In genomic region chr4:156254361-156255077, GRCm38 (mm10) we compare ENCODE assay signal across 8 mouse cellular contexts. TPM values are rescaled to one million over a fixed set of nuclear protein-coding genes. Genes with fewer than 3 reads are reported as not detected.
DNase-seq lines count a peak whose midpoint lies in the region; ATAC-seq lines count a peak whose summit lies in the region.

No protein-coding gene starts in this region.

- peak; percentile 59 for ATAC-seq in lung, embryonic 15.5 days (ENCODE audit: borderline replicate concordance, extremely low read depth, low FRiP score, low TSS enrichment)
- ATAC-seq in embryonic facial prominence, embryonic 12.5 days (ENCODE audit: insufficient number of reproducible peaks, insufficient read depth, low FRiP score, low TSS enrichment) = peak; percentile 59; the same call in 1 of the 2 replicates
- ATAC-seq in intestine, embryonic 16.5 days = peak; percentile 65

- peak overlapping the region; percentile 30 for H3K4me2 ChIP-seq in lung, embryonic 15.5 days
- H3K4me2 ChIP-seq in embryonic facial prominence, embryonic 12.5 days (replicated peaks) = peak overlapping the region; percentile 40
- peak overlapping the region; percentile 15; the same call in 1 of the 2 replicates for H3K4me2 ChIP-seq in intestine, embryonic 16.5 days (ENCODE audit: low read depth, low read length)

- H3K9me3 ChIP-seq in lung, embryonic 15.5 days = no peaks in the 10 kb centered on the region
- no peaks in the 10 kb centered on the region for H3K9me3 ChIP-seq in embryonic facial prominence, embryonic 12.5 days
- H3K9me3 ChIP-seq in intestine, embryonic 16.5 days (ENCODE audit: control insufficient read depth, low read length) = no peaks in the 10 kb centered on the region

- H3K9ac ChIP-seq in lung, embryonic 15.5 days = no peak overlapping the region
- H3K9ac ChIP-seq in embryonic facial prominence, embryonic 12.5 days = no peak overlapping the region
- no peak overlapping the region for H3K9ac ChIP-seq in intestine, embryonic 16.5 days (ENCODE audit: low read depth, low read length)

- DNase-seq in lung, postnatal 36 days = no peak
- DNase-seq in neural tube, embryonic 10.5 days (ENCODE audit: extremely low spot score, low spot score) = peak; percentile 51
- no peak for DNase-seq in urinary bladder, postnatal 4 days (ENCODE audit: low spot score in 2 of 2)
- no peak for DNase-seq in lung, postnatal 10 days
- no peak for DNase-seq in kidney, postnatal 10 days

- H3K27ac ChIP-seq in lung, embryonic 15.5 days = no peak overlapping the region
- no peak overlapping the region for H3K27ac ChIP-seq in embryonic facial prominence, embryonic 12.5 days
- no peak overlapping the region for H3K27ac ChIP-seq in intestine, embryonic 16.5 days (ENCODE audit: low read length)

- peaks cover 36% of the 10 kb centered on the region for H3K27me3 ChIP-seq in lung, embryonic 15.5 days
- H3K27me3 ChIP-seq in embryonic facial prominence, embryonic 12.5 days = peaks cover 35% of the 10 kb centered on the region
- H3K27me3 ChIP-seq in intestine, embryonic 16.5 days (replicated peaks; ENCODE audit: control insufficient read depth, insufficient read depth, low read length) = peaks cover 26% of the 10 kb centered on the region

- WGBS in lung, embryonic 15.5 days = 2% methylated on average over 28 of the region's 30 CpGs
- 1% methylated on average over 30 of the region's 30 CpGs for WGBS in embryonic facial prominence, embryonic 12.5 days
- 3% methylated on average over 30 of the region's 30 CpGs for WGBS in intestine, embryonic 16.5 days

- peak overlapping the region; percentile 19 for H3K4me3 ChIP-seq in lung, embryonic 15.5 days
- peak overlapping the region; percentile 20 for H3K4me3 ChIP-seq in embryonic facial prominence, embryonic 12.5 days
- H3K4me3 ChIP-seq in intestine, embryonic 16.5 days (ENCODE audit: low read length) = 0 out of 2 replicates have a peak overlapping the region, but pooled peaks have one; percentile 5

- peaks cover 14% of the 10 kb centered on the region for H3K4me1 ChIP-seq in lung, embryonic 15.5 days
- H3K4me1 ChIP-seq in embryonic facial prominence, embryonic 12.5 days = peaks cover 20% of the 10 kb centered on the region
- H3K4me1 ChIP-seq in intestine, embryonic 16.5 days (ENCODE audit: control insufficient read depth, insufficient read depth, low read length) = peaks cover 10% of the 10 kb centered on the region

- no peaks in the 10 kb centered on the region for H3K36me3 ChIP-seq in lung, embryonic 15.5 days
- peaks cover under 1% of the 10 kb centered on the region; the same call in 1 of the 2 replicates for H3K36me3 ChIP-seq in embryonic facial prominence, embryonic 12.5 days
- H3K36me3 ChIP-seq in intestine, embryonic 16.5 days (ENCODE audit: control insufficient read depth, insufficient read depth, low read length) = no peaks in the 10 kb centered on the region

RNA-seq across cellular contexts. Expression of gene Samd11, which starts 0.9 kb away (rescaled TPM):
- polyA plus RNA-seq in lung, embryonic 15.5 days (2015; fragmentation: Nextera tagmentation; extraction: Ambion mirVana) = 0.30 and 0.34 TPM in 2 replicates
- 1.1 and 1.3 TPM in 2 replicates for polyA plus RNA-seq in embryonic facial prominence, embryonic 12.5 days (2016; fragmentation: Nextera tagmentation; extraction: Ambion mirVana)
- 0.53 and 1.2 TPM in 2 replicates for polyA plus RNA-seq in intestine, embryonic 16.5 days (2015; fragmentation: Nextera tagmentation; extraction: Ambion mirVana)

RNA-seq across cellular contexts. Expression of gene Noc2l, which starts 18.7 kb away (rescaled TPM):
- 67.3 and 69.2 TPM in 2 replicates for polyA plus RNA-seq in lung, embryonic 15.5 days (2015; fragmentation: Nextera tagmentation; extraction: Ambion mirVana)
- 97.4 and 98.7 TPM in 2 replicates for polyA plus RNA-seq in embryonic facial prominence, embryonic 12.5 days (2016; fragmentation: Nextera tagmentation; extraction: Ambion mirVana)
- polyA plus RNA-seq in intestine, embryonic 16.5 days (2015; fragmentation: Nextera tagmentation; extraction: Ambion mirVana) = 63.9 and 69.1 TPM in 2 replicates

RNA-seq across cellular contexts. Expression of gene Plekhn1, which starts 19.9 kb away (rescaled TPM):
- polyA plus RNA-seq in lung, embryonic 15.5 days (2015; fragmentation: Nextera tagmentation; extraction: Ambion mirVana) = 19.0 and 21.1 TPM in 2 replicates
- polyA plus RNA-seq in embryonic facial prominence, embryonic 12.5 days (2016; fragmentation: Nextera tagmentation; extraction: Ambion mirVana) = 32.5 and 35.7 TPM in 2 replicates
- polyA plus RNA-seq in intestine, embryonic 16.5 days (2015; fragmentation: Nextera tagmentation; extraction: Ambion mirVana) = 11.7 and 13.8 TPM in 2 replicates

RNA-seq across cellular contexts. Expression of gene Perm1, which starts 38.9 kb away (rescaled TPM):
- polyA plus RNA-seq in lung, embryonic 15.5 days (2015; fragmentation: Nextera tagmentation; extraction: Ambion mirVana) = 0.49 and 0.55 TPM in 2 replicates
- polyA plus RNA-seq in embryonic facial prominence, embryonic 12.5 days (2016; fragmentation: Nextera tagmentation; extraction: Ambion mirVana) = 0.70 and 1.1 TPM in 2 replicates
- 0.20 and 0.35 TPM in 2 replicates for polyA plus RNA-seq in intestine, embryonic 16.5 days (2015; fragmentation: Nextera tagmentation; extraction: Ambion mirVana)

RNA-seq across cellular contexts. Expression of gene AW011738, which starts 51.4 kb away (rescaled TPM):
- polyA plus RNA-seq in lung, embryonic 15.5 days (2015; fragmentation: Nextera tagmentation; extraction: Ambion mirVana) = 2.7 and 3.5 TPM in 2 replicates
- polyA plus RNA-seq in embryonic facial prominence, embryonic 12.5 days (2016; fragmentation: Nextera tagmentation; extraction: Ambion mirVana) = 2.0 and 3.1 TPM in 2 replicates
- polyA plus RNA-seq in intestine, embryonic 16.5 days (2015; fragmentation: Nextera tagmentation; extraction: Ambion mirVana) = 2.1 and 2.3 TPM in 2 replicates
